Mouse (Mus musculus): ENCODE data around the gene Myo1e. TPM values are rescaled to one million over a fixed set of nuclear protein-coding genes. Genes with fewer than 3 reads are reported as not detected.

Myo1e gene
- polyA plus RNA-seq, 1 experiment: not detected

GRCm38 (mm10) chr9:70243241-70243640 is 36.1 kb downstream of the Myo1e start:
- H3K4me1 ChIP-seq (ENCODE audit: control insufficient read depth, insufficient read depth, low read length): peaks cover 9% of the 10 kb centered on the region; the same call in 1 of the 2 replicates
- TF ChIP-seq POLR2A (IDR thresholded peaks at IDR 0.05; ENCODE audit: insufficient read depth, low read depth, low read length): no peak
- no peak for TF ChIP-seq CTCF (IDR thresholded peaks at IDR 0.05; ENCODE audit: insufficient read depth, low read depth, low read length)
- H3K27ac ChIP-seq (ENCODE audit: insufficient read depth, low read depth, low read length): no peak overlapping the region
- no peak overlapping the region for H3K4me3 ChIP-seq (ENCODE audit: insufficient read depth, low read depth, low read length)
- 90% methylated on average over 8 of the region's 8 CpGs for WGBS

GRCm38 (mm10) chr9:70243708-70244107 is 36.6 kb downstream of the Myo1e start:
- no peak for TF ChIP-seq CTCF (IDR thresholded peaks at IDR 0.05; ENCODE audit: insufficient read depth, low read depth, low read length)
- no peak for TF ChIP-seq POLR2A (IDR thresholded peaks at IDR 0.05; ENCODE audit: insufficient read depth, low read depth, low read length)
- Histone ChIP-seq H3K4me1 (ENCODE audit: control insufficient read depth, insufficient read depth, low read length) (peaks cover 9% of the 10 kb centered on the region; the same call in 1 of the 2 replicates), H3K27ac (ENCODE audit: insufficient read depth, low read depth, low read length) (no peak overlapping the region), H3K4me3 (ENCODE audit: insufficient read depth, low read depth, low read length) (no peak overlapping the region)
- WGBS: 89% methylated on average over 2 of the region's 2 CpGs

- Histone ChIP-seq H3K4me1 (ENCODE audit: control insufficient read depth, insufficient read depth, low read length) (peaks cover 11% of the 10 kb centered on the region), H3K27ac (ENCODE audit: insufficient read depth, low read depth, low read length) (no peak overlapping the region), H3K4me3 (ENCODE audit: insufficient read depth, low read depth, low read length) (no peak overlapping the region)
- TF ChIP-seq POLR2A (IDR thresholded peaks at IDR 0.05; ENCODE audit: insufficient read depth, low read depth, low read length) (no peak), CTCF (IDR thresholded peaks at IDR 0.05; ENCODE audit: insufficient read depth, low read depth, low read length) (no peak)
- 87% methylated on average over 7 of the region's 7 CpGs for WGBS
These were observed 37.0 kb downstream of the Myo1e start for GRCm38 (mm10) chr9:70244115-70244514.

GRCm38 (mm10) chr9:70245040-70245439 is 37.9 kb downstream of the Myo1e start:
- Histone ChIP-seq H3K4me1 (ENCODE audit: control insufficient read depth, insufficient read depth, low read length) (peaks cover 11% of the 10 kb centered on the region), H3K4me3 (ENCODE audit: insufficient read depth, low read depth, low read length) (no peak overlapping the region), H3K27ac (ENCODE audit: insufficient read depth, low read depth, low read length) (no peak overlapping the region)
- TF ChIP-seq CTCF (IDR thresholded peaks at IDR 0.05; ENCODE audit: insufficient read depth, low read depth, low read length) (no peak), POLR2A (IDR thresholded peaks at IDR 0.05; ENCODE audit: insufficient read depth, low read depth, low read length) (no peak)
- whole genome bisulfite sequencing: 91% methylated on average over 9 of the region's 9 CpGs

- H3K27ac ChIP-seq (ENCODE audit: insufficient read depth, low read depth, low read length): no peak overlapping the region
- TF ChIP-seq CTCF (IDR thresholded peaks at IDR 0.05; ENCODE audit: insufficient read depth, low read depth, low read length) (no peak), POLR2A (IDR thresholded peaks at IDR 0.05; ENCODE audit: insufficient read depth, low read depth, low read length) (no peak)
- H3K4me3 ChIP-seq (ENCODE audit: insufficient read depth, low read depth, low read length): no peak overlapping the region
- peaks cover 11% of the 10 kb centered on the region for H3K4me1 ChIP-seq (ENCODE audit: control insufficient read depth, insufficient read depth, low read length)
- 78% methylated on average over 10 of the region's 10 CpGs for WGBS
These were observed 39.3 kb downstream of the Myo1e start for GRCm38 (mm10) chr9:70246427-70246826.

- 95% methylated on average over 6 of the region's 6 CpGs for WGBS
- H3K4me1 ChIP-seq (ENCODE audit: control insufficient read depth, insufficient read depth, low read length): peaks cover 7% of the 10 kb centered on the region
- H3K27ac ChIP-seq (ENCODE audit: insufficient read depth, low read depth, low read length): no peak overlapping the region
- TF ChIP-seq POLR2A (IDR thresholded peaks at IDR 0.05; ENCODE audit: insufficient read depth, low read depth, low read length) (no peak), CTCF (IDR thresholded peaks at IDR 0.05; ENCODE audit: insufficient read depth, low read depth, low read length) (no peak)
- H3K4me3 ChIP-seq (ENCODE audit: insufficient read depth, low read depth, low read length): no peak overlapping the region
These were observed 40.9 kb downstream of the Myo1e start for GRCm38 (mm10) chr9:70248046-70248445.

GRCm38 (mm10) chr9:70248826-70249225 is 41.7 kb downstream of the Myo1e start:
- H3K27ac ChIP-seq (ENCODE audit: insufficient read depth, low read depth, low read length): 0 out of 2 replicates have a peak overlapping the region, but pooled peaks have one; percentile 8
- no peak overlapping the region for H3K4me3 ChIP-seq (ENCODE audit: insufficient read depth, low read depth, low read length)
- no peak for TF ChIP-seq POLR2A (IDR thresholded peaks at IDR 0.05; ENCODE audit: insufficient read depth, low read depth, low read length)
- TF ChIP-seq CTCF (IDR thresholded peaks at IDR 0.05; ENCODE audit: insufficient read depth, low read depth, low read length): no peak
- peaks cover 3% of the 10 kb centered on the region for H3K4me1 ChIP-seq (ENCODE audit: control insufficient read depth, insufficient read depth, low read length)
- WGBS: 65% methylated on average over 4 of the region's 4 CpGs

GRCm38 (mm10) chr9:70249881-70250681 is 42.9 kb downstream of the Myo1e start:
- Histone ChIP-seq H3K4me1 (ENCODE audit: control insufficient read depth, insufficient read depth, low read length) (peaks cover 5% of the 10 kb centered on the region), H3K27ac (ENCODE audit: insufficient read depth, low read depth, low read length) (no peak overlapping the region), H3K4me3 (ENCODE audit: insufficient read depth, low read depth, low read length) (no peak overlapping the region)
- WGBS: 63% methylated on average over 12 of the region's 12 CpGs
- TF ChIP-seq CTCF (IDR thresholded peaks at IDR 0.05; ENCODE audit: insufficient read depth, low read depth, low read length) (no peak), POLR2A (IDR thresholded peaks at IDR 0.05; ENCODE audit: insufficient read depth, low read depth, low read length) (no peak)

- Histone ChIP-seq H3K4me3 (ENCODE audit: insufficient read depth, low read depth, low read length) (no peak overlapping the region), H3K27ac (ENCODE audit: insufficient read depth, low read depth, low read length) (no peak overlapping the region), H3K4me1 (ENCODE audit: control insufficient read depth, insufficient read depth, low read length) (peaks cover 7% of the 10 kb centered on the region)
- WGBS: 94% methylated on average over 10 of the region's 10 CpGs
- no peak for TF ChIP-seq CTCF (IDR thresholded peaks at IDR 0.05; ENCODE audit: insufficient read depth, low read depth, low read length)
- TF ChIP-seq POLR2A (IDR thresholded peaks at IDR 0.05; ENCODE audit: insufficient read depth, low read depth, low read length): no peak
These were observed 44.4 kb downstream of the Myo1e start for GRCm38 (mm10) chr9:70251441-70251985.
